Mouse (Mus musculus): Measurements from ENCODE around the gene Lrr1. TPM values are rescaled to one million over a fixed set of nuclear protein-coding genes. Genes with fewer than 3 reads are reported as not detected.

Lrr1 gene
- polyA plus RNA-seq (2015; fragmentation: Nextera tagmentation; extraction: Ambion mirVana), result 25.9 and 32.1 TPM in 2 replicates

GRCm38 (mm10) chr12:69168461-69169106 is at the start of gene Lrr1:
Gene Lrr1, plus strand, starts transcription at chr12:69168814.

GRCm38 (mm10) chr12:69158765-69159577 is 9.6 kb upstream of the Lrr1 start, which contains the start of gene Rps29:
Gene Rps29, minus strand, starts transcription at chr12:69159186.

GRCm38 (mm10) chr12:69183583-69184308 is 15.1 kb downstream of the Lrr1 start, which contains the start of the genes Rpl36al and Mgat2:
Gene Rpl36al, minus strand, starts transcription at chr12:69184083.
Gene Mgat2, plus strand, starts transcription at chr12:69184157.

GRCm38 (mm10) chr12:69196444-69197377 is 28.1 kb downstream of the Lrr1 start, which contains the start of gene Gm49383:
Gene Gm49383, minus strand, starts transcription at chr12:69197104.

GRCm38 (mm10) chr12:69198164-69198535 is 29.5 kb downstream of the Lrr1 start, which contains the start of gene Dnaaf2:
Gene Dnaaf2, minus strand, starts transcription at chr12:69198429.

GRCm38 (mm10) chr12:69204052-69204833 is 35.6 kb downstream of the Lrr1 start, which contains the start of gene Gm49384:
Gene Gm49384, minus strand, starts transcription at chr12:69204267.

GRCm38 (mm10) chr12:69227776-69228466 is 59.3 kb downstream of the Lrr1 start, which contains the start of gene Pole2:
Gene Pole2, minus strand, starts transcription at chr12:69228195.

Other genes with a start within 250 kb of the Lrr1 start
- gene Rps29, start 9.6 kb upstream of the Lrr1 start, polyA plus RNA-seq (2015; fragmentation: Nextera tagmentation; extraction: Ambion mirVana), result 2,094 and 2,254 TPM in 2 replicates
- 568 and 588 TPM in 2 replicates for gene Rpl36al, start 15.3 kb downstream of the Lrr1 start, polyA plus RNA-seq (2015; fragmentation: Nextera tagmentation; extraction: Ambion mirVana)
- 31.0 and 35.0 TPM in 2 replicates for gene Mgat2, start 15.3 kb downstream of the Lrr1 start, polyA plus RNA-seq (2015; fragmentation: Nextera tagmentation; extraction: Ambion mirVana)
- 24.1 and 27.3 TPM in 2 replicates for gene Gm49383, start 28.3 kb downstream of the Lrr1 start, polyA plus RNA-seq (2015; fragmentation: Nextera tagmentation; extraction: Ambion mirVana)
- 7.0 and 9.0 TPM in 2 replicates for gene Dnaaf2, start 29.6 kb downstream of the Lrr1 start, polyA plus RNA-seq (2015; fragmentation: Nextera tagmentation; extraction: Ambion mirVana)
- gene Gm49384, start 35.5 kb downstream of the Lrr1 start, polyA plus RNA-seq (2015; fragmentation: Nextera tagmentation; extraction: Ambion mirVana), result 23.7 and 24.5 TPM in 2 replicates
- 22.5 and 27.0 TPM in 2 replicates for gene Pole2, start 59.4 kb downstream of the Lrr1 start, polyA plus RNA-seq (2015; fragmentation: Nextera tagmentation; extraction: Ambion mirVana)
- 10.3 and 11.9 TPM in 2 replicates for gene Klhdc1, start 72.4 kb downstream of the Lrr1 start, polyA plus RNA-seq (2015; fragmentation: Nextera tagmentation; extraction: Ambion mirVana)
- gene Klhdc2, start 127.9 kb downstream of the Lrr1 start, polyA plus RNA-seq (2015; fragmentation: Nextera tagmentation; extraction: Ambion mirVana), result 92.4 and 102 TPM in 2 replicates
- 57.4 and 64.4 TPM in 2 replicates for gene Nemf, start 188.4 kb downstream of the Lrr1 start, polyA plus RNA-seq (2015; fragmentation: Nextera tagmentation; extraction: Ambion mirVana)
- 47.8 and 49.0 TPM in 2 replicates for gene Arf6, start 203.3 kb downstream of the Lrr1 start, polyA plus RNA-seq (2015; fragmentation: Nextera tagmentation; extraction: Ambion mirVana)
- gene Gm9887, start 203.6 kb downstream of the Lrr1 start, polyA plus RNA-seq (2015; fragmentation: Nextera tagmentation; extraction: Ambion mirVana), result 0.53 and 1.00 TPM in 2 replicates

Measured in spleen, postnatal 0 days (tissue).